Mouse (Mus musculus) macrophage (primary cell): Measurements from ENCODE around the gene Fam241b. TPM values are rescaled to one million over a fixed set of nuclear protein-coding genes. Genes with fewer than 3 reads are reported as not detected.
"Not testable (repeated sequence)": the region's sequence is repeated elsewhere in the genome, so short reads cannot be mapped to it uniquely, and the experiment has no call there.

Source experiments
- H3K27ac ChIP-seq: fragments of 350-480 bp; formaldehyde crosslinking; 2 replicates; pipeline ENCODE4 v1.9.0; 2021
- H3K36me3 ChIP-seq: fragments of 350-480 bp; formaldehyde crosslinking; 2 replicates; pipeline ENCODE4 v1.9.0; 2021; ENCODE audit errors: inconsistent target
- H3K4me3 ChIP-seq: fragments of 350-480 bp; formaldehyde crosslinking; 2 replicates; pipeline ENCODE4 v1.9.0; 2021; ENCODE audit errors: inconsistent target
- H3K79me2 ChIP-seq: fragments of 350-480 bp; formaldehyde crosslinking; 2 replicates; pipeline ENCODE4 v1.9.0; 2021; ENCODE audit errors: inconsistent target
- WGBS: methylation state at CpG from one replicate; pipeline ENCODE4 v1.1.7; 2026; ENCODE audit warnings: inconsistent platforms; ENCODE audit not compliant: missing documents; 5-methylcytosine and 5-hydroxymethylcytosine counted together
- polyA plus RNA-seq: library from polyadenylated mRNA; stranded (reverse); fragments of 250-400 nt; gene quantifications from 3 replicates; pipeline ENCODE4 v1.2.4, GENCODE M21; 2018; ENCODE audit warnings: inconsistent platforms

The Fam241b gene
- polyA plus RNA-seq, 1 experiment from 2014 or later, result not detected

DNA sequence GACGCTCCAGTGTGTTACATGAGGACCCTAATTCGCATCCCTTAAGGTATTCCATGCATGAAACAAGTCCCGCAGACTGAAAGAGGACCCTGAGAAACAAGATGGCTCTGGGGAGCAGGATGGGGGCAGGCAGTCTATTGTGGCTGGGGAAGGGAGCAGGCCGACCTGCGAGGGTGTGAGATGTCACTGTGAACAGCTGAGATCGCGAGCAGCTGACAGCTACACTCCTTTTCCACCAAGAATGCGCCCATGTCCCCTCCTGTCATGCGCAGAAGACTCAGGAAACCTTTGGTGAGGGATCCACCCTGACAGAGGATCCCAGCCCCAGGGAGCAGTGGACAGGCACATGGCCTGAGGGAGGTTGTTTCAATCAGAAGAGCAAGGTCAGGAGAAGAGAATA, 36.7 kb downstream of the Fam241b start:
- WGBS, result 85% methylated on average over 9 of the region's 9 CpGs
- Histone ChIP-seq H3K27ac (no peak overlapping the region), H3K36me3 (no peaks in the 10 kb centered on the region), H3K79me2 (no peaks in the 10 kb centered on the region), H3K4me3 (no peak overlapping the region)

DNA sequence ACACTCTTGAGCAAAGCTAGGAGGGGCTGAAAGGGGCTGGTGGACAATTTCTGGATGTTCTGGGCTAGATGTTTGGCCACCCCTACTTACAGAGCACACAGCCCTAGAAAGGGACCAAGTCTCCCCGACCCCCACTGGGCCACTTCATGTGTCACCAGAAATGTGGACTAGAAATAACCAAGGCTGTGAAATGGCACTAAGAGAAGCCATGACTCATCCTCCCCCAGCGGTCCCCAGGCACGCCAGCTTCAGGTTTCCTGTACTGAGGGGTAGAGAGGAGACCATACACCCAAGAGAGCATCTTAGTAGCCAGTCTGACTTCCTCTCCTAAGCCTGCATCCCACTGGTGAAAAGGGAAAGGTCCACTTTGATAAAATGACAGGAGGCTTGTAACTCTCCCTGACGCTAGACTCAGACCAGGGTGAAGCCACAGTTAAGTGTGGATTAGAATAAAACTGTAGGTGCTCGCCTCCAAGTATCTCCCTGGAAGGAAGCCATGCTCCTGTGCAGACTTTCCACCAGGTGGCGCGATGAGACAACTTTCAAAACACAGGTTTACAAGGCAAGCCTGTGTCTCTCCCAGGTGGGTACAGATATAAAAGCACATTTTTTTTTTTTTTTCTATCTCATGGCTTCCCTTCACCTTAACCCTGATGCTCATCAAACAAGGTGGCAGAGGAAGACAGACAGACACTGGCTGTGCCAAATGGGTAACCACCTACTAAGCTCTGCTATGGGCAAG, 38.7 kb downstream of the Fam241b start:
- WGBS, result 8% methylated on average over 7 of the region's 7 CpGs

DNA sequence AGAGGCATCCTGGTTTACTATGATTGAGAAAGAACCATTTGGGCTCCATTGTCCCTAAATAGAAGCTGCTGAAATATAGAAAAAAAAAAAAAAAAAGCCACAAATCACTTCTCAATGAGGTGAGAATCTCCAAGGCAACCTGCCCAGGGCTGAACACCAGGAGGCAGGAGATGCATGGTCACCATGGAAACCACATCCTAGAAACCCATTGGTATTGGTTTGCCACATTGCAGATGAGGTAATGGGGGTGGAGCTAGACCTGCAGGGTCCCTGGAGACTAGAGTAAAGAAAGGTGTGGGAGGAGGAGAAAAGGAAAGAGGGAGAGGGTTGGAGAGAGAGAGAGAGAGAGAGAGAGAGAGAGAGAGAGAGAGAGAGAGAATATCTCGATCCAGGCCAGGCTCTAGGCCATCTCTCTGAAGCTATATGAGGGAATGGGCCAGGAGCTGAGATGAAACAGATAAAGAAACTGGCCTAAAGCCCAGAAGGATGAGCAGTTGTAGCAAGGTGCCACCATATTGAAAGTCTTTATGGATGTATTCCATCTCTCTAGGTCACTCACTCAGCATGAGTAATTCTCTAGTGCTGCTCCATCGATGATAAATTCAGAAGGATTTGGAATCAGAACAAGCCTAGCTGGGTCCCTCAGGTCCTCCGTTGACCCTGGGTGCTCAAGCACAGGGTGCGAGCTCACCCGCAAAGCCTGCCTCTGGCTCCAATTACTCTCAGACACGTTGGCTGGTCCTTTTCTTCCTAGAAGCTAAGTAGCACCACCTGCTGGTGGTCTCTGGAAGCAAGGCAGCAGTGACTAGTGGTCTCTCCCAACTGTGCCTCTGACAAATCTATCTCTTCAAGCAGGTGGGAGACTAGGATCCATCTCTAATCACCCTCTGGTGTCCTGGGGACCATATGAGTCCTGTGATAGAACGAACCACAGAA, 41.9 kb downstream of the Fam241b start:
- H3K4me3 ChIP-seq, result no peak overlapping the region
- H3K79me2 ChIP-seq, result no peaks in the 10 kb centered on the region
- no peak overlapping the region for H3K27ac ChIP-seq
- no peaks in the 10 kb centered on the region for H3K36me3 ChIP-seq
- WGBS, result 16% methylated on average over 7 of the region's 7 CpGs

More for the DNA sequence above, 38.7 kb downstream of the Fam241b start:
- H3K27ac ChIP-seq, result no peak overlapping the region
- no peaks in the 10 kb centered on the region for H3K36me3 ChIP-seq
- H3K4me3 ChIP-seq, result no peak overlapping the region
- no peaks in the 10 kb centered on the region for H3K79me2 ChIP-seq

DNA sequence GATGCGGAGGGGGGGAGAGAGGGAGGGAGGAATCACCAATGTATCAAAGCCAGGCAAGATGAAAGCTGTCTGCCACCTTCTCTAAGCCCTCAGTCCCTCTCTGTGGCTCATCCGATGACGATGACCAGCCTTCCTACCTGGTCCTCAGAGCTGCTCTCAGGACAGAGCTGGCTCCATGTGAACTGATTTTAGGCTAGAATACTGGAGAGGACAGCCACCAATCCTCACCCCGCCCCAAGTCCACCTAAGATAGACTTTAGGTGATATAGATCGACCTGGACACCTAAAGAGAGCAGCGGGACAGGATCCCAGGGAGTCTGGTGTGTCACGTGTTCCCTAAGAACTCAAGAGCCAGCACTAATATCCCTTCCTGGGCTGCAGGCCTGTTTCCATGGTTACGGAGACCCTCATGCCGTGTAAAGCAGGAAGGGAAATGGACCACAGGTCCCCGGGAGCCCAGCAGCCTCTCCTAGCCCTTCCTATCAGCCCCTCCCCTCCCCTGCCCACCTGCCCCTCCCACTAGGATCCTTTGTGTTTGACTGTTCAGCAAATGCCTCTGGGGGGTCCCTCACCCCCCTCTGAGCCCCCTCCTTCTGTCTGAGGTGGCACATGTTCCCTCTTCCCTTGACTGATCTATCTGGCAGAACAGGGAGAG, 43.8 kb downstream of the Fam241b start:
- H3K4me3 ChIP-seq, result no peak overlapping the region
- no peaks in the 10 kb centered on the region for H3K79me2 ChIP-seq
- H3K27ac ChIP-seq, result no peak overlapping the region
- no peaks in the 10 kb centered on the region for H3K36me3 ChIP-seq
- WGBS, result 81% methylated on average over 10 of the region's 10 CpGs

DNA sequence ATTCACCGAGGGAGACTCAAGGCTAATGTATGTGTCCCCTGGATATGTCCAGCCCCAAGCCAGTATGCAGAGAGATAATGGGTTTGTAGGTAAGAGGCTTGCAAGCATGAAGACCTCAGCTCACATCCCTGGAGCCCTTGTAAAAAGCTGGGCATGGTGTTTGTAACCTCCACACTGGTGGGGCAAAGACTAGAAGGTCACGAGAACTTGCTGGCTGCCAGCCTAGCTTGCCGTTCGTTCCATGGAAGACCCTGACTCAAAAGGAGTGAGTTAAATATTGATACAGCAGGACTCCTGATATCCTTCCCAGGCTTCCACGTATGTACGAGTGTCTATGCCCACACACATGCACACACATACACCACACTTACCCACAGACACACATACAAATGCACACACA, 49.3 kb downstream of the Fam241b start:
- 88% methylated on average over 6 of the region's 6 CpGs for WGBS
- no peak overlapping the region for H3K4me3 ChIP-seq
- no peak overlapping the region for H3K27ac ChIP-seq
- no peaks in the 10 kb centered on the region for H3K79me2 ChIP-seq
- no peaks in the 10 kb centered on the region for H3K36me3 ChIP-seq

DNA sequence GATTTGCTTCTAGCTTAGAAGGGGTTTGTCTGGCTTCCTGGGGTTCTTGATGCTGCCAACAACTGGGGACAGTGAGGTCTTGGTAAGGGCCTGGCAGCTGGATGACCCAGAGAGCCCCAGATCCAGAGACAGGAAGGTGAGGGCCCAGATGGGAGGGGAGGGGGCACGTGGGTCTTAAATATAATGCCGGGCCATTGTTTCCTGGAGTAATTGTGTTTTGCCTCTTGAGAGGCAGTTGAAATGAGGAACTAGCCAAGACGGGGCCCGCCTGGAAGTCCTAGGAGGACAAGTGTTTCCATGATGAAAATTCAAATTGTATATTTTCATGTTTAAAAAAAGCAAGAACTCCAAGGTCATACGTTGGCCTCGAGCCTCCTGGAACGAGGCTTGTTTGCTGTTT, 49.8 kb downstream of the Fam241b start:
- 12% methylated on average over 7 of the region's 7 CpGs for WGBS
- H3K27ac ChIP-seq, result no peak overlapping the region

DNA sequence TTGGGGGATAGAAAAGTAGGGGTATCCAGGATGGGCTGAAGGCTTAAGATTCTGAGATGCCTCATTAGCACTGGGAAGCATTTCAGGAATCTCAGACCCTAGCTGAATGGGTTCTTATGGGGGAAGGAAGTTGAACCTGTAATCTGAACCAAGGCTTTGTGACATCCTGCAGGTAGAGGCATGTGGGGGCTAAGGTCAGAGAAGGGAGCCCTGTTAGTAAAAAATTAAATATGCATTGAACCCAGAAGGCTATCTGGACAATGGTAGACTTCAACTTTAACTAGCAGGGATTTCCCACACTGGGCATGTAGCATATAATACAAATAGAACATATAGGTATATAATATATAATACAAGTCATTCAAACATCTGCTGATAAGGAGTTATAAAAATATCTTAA, 54.2 kb downstream of the Fam241b start:
- Histone ChIP-seq H3K4me3 (no peak overlapping the region), H3K36me3 (no peaks in the 10 kb centered on the region), H3K27ac (no peak overlapping the region), H3K79me2 (no peaks in the 10 kb centered on the region)

More for the DNA sequence above, 49.8 kb downstream of the Fam241b start:
- no peaks in the 10 kb centered on the region for H3K36me3 ChIP-seq
- H3K79me2 ChIP-seq, result no peaks in the 10 kb centered on the region
- no peak overlapping the region for H3K4me3 ChIP-seq

- Histone ChIP-seq H3K4me3 (no peak overlapping the region), H3K36me3 (no peaks in the 10 kb centered on the region), H3K79me2 (no peaks in the 10 kb centered on the region), H3K27ac (no peak overlapping the region)
- WGBS, result 89% methylated on average over 7 of the region's 7 CpGs
Measured at GRCm38 (mm10) chr10:62089071-62089470, 54.6 kb downstream of the Fam241b start.

- no peaks in the 10 kb centered on the region for H3K79me2 ChIP-seq
- no peaks in the 10 kb centered on the region for H3K36me3 ChIP-seq
- WGBS, result 91% methylated on average over 5 of the region's 5 CpGs
- H3K4me3 ChIP-seq, result no peak overlapping the region
- no peak overlapping the region for H3K27ac ChIP-seq
Measured at GRCm38 (mm10) chr10:62088411-62088810, 55.3 kb downstream of the Fam241b start.

DNA sequence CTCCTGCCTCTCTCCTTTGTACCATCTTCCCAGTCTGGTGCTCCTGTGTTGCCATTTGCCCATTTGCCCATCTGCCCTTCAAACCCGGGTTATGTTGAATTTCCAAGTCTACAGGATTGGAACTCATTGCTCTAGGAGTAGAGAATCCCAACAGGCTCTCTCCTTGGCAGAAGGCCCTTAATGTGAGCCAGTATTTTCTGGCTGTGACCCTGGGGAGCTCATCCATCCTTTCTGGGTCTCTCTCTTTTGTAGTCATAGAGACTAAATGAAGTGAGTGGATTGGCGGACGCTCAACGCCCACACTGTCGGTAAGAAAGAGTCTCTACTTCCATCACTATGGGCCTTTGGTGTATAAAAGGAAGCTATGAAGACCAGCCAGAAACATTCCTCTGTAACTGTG, 56.9 kb downstream of the Fam241b start:
- Histone ChIP-seq H3K4me3 (no peak overlapping the region), H3K79me2 (no peaks in the 10 kb centered on the region), H3K36me3 (no peaks in the 10 kb centered on the region), H3K27ac (no peak overlapping the region)
- 92% methylated on average over 5 of the region's 5 CpGs for WGBS

DNA sequence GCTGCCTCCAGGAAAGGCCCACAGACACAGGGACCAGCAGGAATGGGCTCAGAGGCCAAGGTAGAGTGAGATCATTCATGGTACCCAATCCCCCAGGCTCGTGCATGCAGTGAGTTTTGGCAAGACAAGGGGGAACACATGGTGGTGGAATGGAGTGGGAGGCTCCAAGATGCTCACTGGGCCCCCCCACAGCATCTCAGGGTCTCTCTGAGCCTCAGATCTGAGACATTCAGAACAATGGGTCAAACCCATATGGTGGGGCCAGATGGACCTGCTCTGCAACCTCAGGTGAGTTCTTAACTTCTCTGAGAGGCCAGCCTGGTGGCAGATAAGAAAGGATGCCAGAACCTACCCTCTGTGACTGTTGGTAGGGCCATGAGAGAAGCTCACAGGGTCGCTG, 57.7 kb downstream of the Fam241b start:
- 76% methylated on average over 2 of the region's 2 CpGs for WGBS

GRCm38 (mm10) chr10:62076248-62077134, 67.2 kb downstream of the Fam241b start:
- WGBS, result 83% methylated on average over 11 of the region's 11 CpGs
- Histone ChIP-seq H3K4me3 (no peak overlapping the region), H3K79me2 (no peaks in the 10 kb centered on the region), H3K36me3 (no peaks in the 10 kb centered on the region), H3K27ac (no peak overlapping the region)

More for the DNA sequence above, 57.7 kb downstream of the Fam241b start:
- H3K36me3 ChIP-seq, result no peaks in the 10 kb centered on the region
- no peaks in the 10 kb centered on the region for H3K79me2 ChIP-seq
- H3K27ac ChIP-seq, result no peak overlapping the region
- no peak overlapping the region for H3K4me3 ChIP-seq

GRCm38 (mm10) chr10:62071346-62071745, 72.4 kb downstream of the Fam241b start:
- H3K36me3 ChIP-seq, H3K4me3 ChIP-seq, H3K79me2 ChIP-seq, H3K27ac ChIP-seq: not testable (repeated sequence)
- WGBS, result 90% methylated on average over 9 of the region's 14 CpGs

DNA sequence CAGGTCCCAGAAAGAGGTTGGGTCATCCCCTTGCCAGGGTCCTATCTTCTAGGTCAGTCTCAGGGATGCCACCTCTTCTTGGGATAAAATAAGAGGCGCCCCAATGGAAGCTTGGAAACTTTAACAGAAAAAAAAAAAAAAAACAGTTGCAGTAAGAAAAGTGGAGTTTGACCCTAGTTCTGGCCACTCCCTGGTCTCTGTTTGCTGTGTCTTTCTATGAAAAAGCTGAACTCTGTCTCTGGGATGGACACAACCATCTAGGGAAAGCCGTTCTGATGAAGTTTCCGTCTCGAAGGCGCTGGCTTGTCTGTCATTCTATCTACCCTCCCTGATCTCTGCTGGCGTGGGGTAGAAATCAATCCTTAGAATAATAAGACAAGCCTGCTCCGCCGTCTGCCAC, 73.1 kb downstream of the Fam241b start:
- Histone ChIP-seq H3K27ac (no peak overlapping the region), H3K36me3 (no peaks in the 10 kb centered on the region), H3K4me3 (no peak overlapping the region), H3K79me2 (no peaks in the 10 kb centered on the region)
- 95% methylated on average over 8 of the region's 8 CpGs for WGBS
